Mouse (Mus musculus): Measurements from ENCODE around the gene Pth2. TPM values are rescaled to one million over a fixed set of nuclear protein-coding genes. Genes with fewer than 3 reads are reported as not detected.
A peak's percentile ranks its signal among the peaks of the same experiment; 100 is the strongest.

The Pth2 gene
- polyA plus RNA-seq, 1 experiment from 2014 or later = not detected

DNA sequence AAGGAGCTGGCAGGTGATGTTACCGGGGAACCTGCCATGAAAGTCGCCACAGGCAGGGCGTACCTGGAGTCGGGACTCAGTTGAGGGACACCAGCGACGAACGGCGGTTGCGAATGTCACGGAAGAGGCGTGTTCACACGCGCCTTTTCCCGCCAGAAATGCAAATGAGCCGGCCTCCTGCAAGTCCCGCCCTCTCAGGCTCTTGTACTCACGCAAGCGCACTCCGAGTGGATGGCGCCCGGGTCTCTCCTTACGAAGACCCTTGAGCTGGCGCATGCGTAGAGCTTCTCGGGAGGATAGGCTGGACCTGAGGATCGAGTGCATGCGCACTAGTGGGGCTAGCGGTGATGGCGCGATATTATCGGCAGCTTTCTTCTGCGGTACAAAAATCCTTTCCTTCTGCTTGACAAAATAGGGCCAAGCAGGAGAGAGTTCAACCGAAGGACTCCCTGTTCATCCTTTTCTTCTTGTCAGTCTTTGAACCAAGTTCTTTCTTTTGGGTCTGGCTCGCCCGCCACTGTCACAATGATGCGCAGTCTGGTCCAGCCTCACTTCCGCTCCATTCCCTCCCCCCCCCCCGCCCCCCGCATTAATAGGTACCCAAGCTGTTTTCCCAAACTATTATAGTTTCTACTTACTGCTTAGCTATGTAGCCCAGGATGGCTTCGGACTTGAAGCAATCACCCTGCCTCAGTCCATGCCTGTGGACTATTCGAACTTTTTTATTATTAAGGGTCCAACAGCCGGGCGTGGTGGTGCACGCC lies 23.8 kb downstream of the Pth2 start, which contains the start of gene Ccdc155:
Gene Ccdc155, minus strand, starts transcription at position 513 of the 764 bp plus-strand sequence.
- H3K27me3 ChIP-seq = no peaks in the 10 kb centered on the region
- peak; percentile 95 for ATAC-seq (ENCODE audit: insufficient number of reproducible peaks, insufficient read depth, low FRiP score, low TSS enrichment)
- H3K9ac ChIP-seq = peak within 1 kb of the TSS; percentile 38
- WGBS = 10% methylated on average over 43 of the region's 44 CpGs
- H3K27ac ChIP-seq = peak within 1 kb of the TSS; percentile 79
- peak within 1 kb of the TSS; percentile 55 for H3K4me2 ChIP-seq (replicated peaks)
- no peaks in the 10 kb centered on the region for H3K4me1 ChIP-seq
- no peaks in the 10 kb centered on the region for H3K36me3 ChIP-seq
- no peaks in the 10 kb centered on the region; the same call in 1 of the 2 replicates for H3K9me3 ChIP-seq
- H3K4me3 ChIP-seq = peak within 1 kb of the TSS; percentile 42

DNA sequence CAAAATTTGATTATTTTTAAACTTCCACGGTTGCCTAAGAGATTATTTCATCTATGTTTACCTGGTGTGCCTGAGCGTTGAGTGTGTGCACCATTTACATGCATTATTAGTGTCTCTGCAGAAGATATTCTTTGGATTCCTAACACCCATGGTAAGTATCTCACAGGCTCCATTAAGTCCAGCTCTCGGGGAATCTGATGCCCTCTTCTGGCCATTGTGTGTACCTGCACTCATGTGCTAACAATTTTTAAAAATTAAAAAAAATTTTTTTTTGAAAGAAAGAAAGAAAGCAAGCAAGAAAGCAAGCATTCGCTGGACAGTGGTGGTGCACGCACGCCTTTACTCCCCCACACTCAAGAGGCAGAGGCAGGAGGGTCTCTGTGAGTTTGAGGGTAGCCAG lies 27.5 kb downstream of the Pth2 start:
- Histone ChIP-seq H3K4me1 (peaks cover 6% of the 10 kb centered on the region; the same call in 1 of the 2 replicates), H3K36me3 (no peaks in the 10 kb centered on the region), H3K9ac (no peak overlapping the region), H3K27me3 (peaks cover 25% of the 10 kb centered on the region), H3K4me3 (no peak overlapping the region), H3K4me2 (replicated peaks) (no peak overlapping the region), H3K9me3 (no peaks in the 10 kb centered on the region; the same call in 1 of the 2 replicates), H3K27ac (no peak overlapping the region)
- no peak for ATAC-seq (ENCODE audit: insufficient number of reproducible peaks, insufficient read depth, low FRiP score, low TSS enrichment)
- WGBS = 77% methylated on average over 6 of the region's 6 CpGs

DNA sequence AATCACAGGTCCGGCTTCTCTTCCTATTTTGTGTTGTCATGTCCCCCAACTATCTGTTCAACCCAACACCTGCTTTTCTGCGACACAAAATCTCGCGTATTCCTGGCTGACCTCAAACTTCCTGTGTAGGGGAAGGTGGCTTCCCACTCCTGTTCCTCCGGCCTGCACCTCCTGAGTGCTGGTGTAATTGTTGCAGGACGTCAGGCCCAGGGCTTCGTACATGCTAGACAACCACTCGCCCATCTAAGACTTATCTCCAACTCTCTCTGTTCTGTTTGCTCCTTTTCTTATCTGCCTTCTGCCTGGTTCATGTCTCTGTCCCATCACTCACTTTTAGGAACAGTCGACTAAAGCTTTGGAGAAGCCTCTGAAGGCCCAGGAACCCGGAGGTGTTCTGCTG lies 30.3 kb downstream of the Pth2 start:
- Histone ChIP-seq H3K27ac (no peak overlapping the region), H3K4me3 (no peak overlapping the region), H3K4me2 (replicated peaks) (no peak overlapping the region), H3K36me3 (no peaks in the 10 kb centered on the region), H3K9ac (no peak overlapping the region), H3K4me1 (peaks cover 6% of the 10 kb centered on the region; the same call in 1 of the 2 replicates), H3K27me3 (peaks cover 25% of the 10 kb centered on the region), H3K9me3 (no peaks in the 10 kb centered on the region; the same call in 1 of the 2 replicates)
- no peak for ATAC-seq (ENCODE audit: insufficient number of reproducible peaks, insufficient read depth, low FRiP score, low TSS enrichment)
- WGBS = 69% methylated on average over 10 of the region's 10 CpGs

DNA sequence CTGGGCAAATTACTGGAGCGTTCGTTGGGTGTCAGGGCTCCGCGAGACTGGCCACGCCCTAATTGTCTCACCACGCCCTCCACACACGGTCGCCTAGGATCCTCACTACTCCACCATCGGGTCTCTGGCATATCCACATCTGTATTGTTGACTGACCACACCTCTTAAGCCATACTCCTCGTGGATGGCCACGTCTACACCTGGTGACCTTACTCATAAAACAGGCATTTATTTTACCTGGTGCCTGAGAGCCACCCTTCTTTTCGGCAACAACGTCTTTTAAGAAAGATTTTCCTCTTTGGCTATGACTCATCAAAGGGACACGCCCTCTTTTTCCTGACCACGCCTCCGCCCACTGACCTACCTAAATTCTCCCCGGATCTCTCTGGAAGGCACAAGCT lies 31.1 kb downstream of the Pth2 start, which contains the start of gene Dkkl1:
Gene Dkkl1, minus strand, starts transcription at position 297 of the 401 bp plus-strand sequence.
- no peak within 1 kb of the TSS for H3K27ac ChIP-seq
- peaks cover 25% of the 10 kb centered on the region for H3K27me3 ChIP-seq
- H3K4me2 ChIP-seq (replicated peaks) = peak within 1 kb of the TSS; percentile 37
- WGBS = 5% methylated on average over 17 of the region's 17 CpGs
- ATAC-seq (ENCODE audit: insufficient number of reproducible peaks, insufficient read depth, low FRiP score, low TSS enrichment) = no peak
- H3K9me3 ChIP-seq = no peaks in the 10 kb centered on the region; the same call in 1 of the 2 replicates
- H3K4me1 ChIP-seq = peaks cover 6% of the 10 kb centered on the region; the same call in 1 of the 2 replicates
- no peak within 1 kb of the TSS for H3K9ac ChIP-seq
- no peaks in the 10 kb centered on the region for H3K36me3 ChIP-seq
- no peak within 1 kb of the TSS for H3K4me3 ChIP-seq

DNA sequence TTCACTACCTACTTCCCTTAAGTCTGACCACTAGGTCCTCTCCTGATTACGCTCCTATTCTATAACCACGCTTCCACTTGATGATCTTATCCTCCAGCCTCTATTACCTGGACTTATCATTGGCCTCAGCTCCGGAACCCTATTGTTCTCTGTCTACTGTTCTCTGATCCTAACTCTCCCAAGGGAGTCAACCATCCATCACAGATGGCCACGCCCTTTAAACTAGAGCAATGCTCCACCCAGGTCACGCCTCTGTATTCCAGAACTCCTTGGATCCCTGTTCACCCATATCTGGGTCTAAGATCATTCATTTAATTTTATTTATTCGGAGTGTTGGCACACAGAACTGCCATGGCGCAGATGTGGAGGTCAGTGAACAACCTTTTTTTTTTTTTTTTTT lies 31.6 kb downstream of the Pth2 start:
- Histone ChIP-seq H3K4me1 (peaks cover 11% of the 10 kb centered on the region), H3K4me2 (replicated peaks) (no peak overlapping the region), H3K27ac (no peak overlapping the region), H3K9ac (no peak overlapping the region), H3K27me3 (peaks cover 25% of the 10 kb centered on the region), H3K4me3 (no peak overlapping the region), H3K36me3 (0 out of 2 replicates have a peak, but pooled peaks cover 3% of the 10 kb centered on the region), H3K9me3 (no peaks in the 10 kb centered on the region; the same call in 1 of the 2 replicates)
- ATAC-seq (ENCODE audit: insufficient number of reproducible peaks, insufficient read depth, low FRiP score, low TSS enrichment) = no peak
- WGBS = 69% methylated on average over 7 of the region's 7 CpGs

DNA sequence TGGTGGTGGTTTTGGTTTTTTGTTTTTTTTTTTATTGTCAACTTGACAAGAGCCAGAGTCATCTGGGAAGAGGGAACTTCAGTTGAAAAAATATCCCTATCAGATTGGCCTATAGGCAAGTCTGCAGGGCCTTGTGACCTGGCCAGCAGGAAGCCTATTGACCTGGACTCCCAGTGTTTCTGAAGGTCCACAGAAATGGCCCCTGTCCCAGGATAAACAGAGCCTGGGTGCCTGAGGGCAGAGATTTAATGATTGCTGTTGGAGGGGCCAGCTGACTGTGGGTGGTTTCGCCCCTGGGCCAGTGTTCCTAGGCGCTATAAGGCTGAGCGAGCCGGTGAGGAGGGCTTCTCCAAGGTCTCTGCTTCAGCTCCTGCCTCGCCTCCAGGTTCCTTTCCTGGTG lies 32.9 kb downstream of the Pth2 start:
- no peak for ATAC-seq (ENCODE audit: insufficient number of reproducible peaks, insufficient read depth, low FRiP score, low TSS enrichment)
- no peaks in the 10 kb centered on the region for H3K9me3 ChIP-seq
- H3K4me2 ChIP-seq (replicated peaks) = no peak overlapping the region
- peaks cover 25% of the 10 kb centered on the region for H3K27me3 ChIP-seq
- no peak overlapping the region for H3K27ac ChIP-seq
- WGBS = 51% methylated on average over 5 of the region's 5 CpGs
- no peak overlapping the region for H3K4me3 ChIP-seq
- H3K4me1 ChIP-seq = peaks cover 24% of the 10 kb centered on the region
- H3K9ac ChIP-seq = no peak overlapping the region
- peaks cover 16% of the 10 kb centered on the region for H3K36me3 ChIP-seq

DNA sequence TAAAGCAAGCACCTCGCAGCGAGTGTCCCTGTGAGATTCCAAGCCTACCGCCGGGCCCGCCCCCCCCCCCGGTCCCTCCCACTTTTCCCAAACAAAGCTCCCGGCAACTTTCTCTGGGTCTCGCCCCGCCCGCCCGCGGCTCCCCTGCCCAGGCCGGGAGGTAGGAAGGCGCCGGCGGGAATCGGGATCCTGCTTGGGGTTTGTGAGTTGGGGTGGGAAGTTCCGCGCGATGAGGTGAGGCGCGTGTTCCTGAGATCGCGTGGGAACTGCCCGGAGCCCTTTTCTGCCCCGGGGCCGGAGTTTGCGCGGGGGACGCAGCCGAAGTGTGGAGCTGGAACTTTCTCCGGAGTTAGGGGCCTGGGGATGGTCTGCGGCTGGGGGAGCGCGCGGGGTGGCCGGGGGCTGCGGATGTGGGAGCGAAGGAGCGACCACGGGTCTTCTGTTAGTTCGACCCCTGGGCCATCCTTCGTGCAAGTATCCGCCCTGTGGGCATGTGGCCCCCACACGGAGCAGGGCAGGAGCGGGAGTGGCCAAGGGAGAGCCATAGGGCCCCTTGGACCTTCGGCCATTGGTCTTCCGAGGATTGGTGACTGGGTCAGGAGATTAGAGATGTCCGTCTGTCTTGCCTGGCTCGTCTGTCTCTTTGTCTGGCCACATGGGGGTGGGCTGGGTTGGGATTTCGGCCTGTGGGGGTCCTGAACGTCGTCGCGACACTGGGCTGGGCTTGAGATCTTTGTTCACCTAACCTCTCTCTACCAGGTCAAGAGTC lies 35.1 kb downstream of the Pth2 start, which contains the start of gene Tead2:
Gene Tead2, plus strand, starts transcription at position 81 of the 769 bp plus-strand sequence.
- peak within 1 kb of the TSS; percentile 98 for H3K27ac ChIP-seq
- H3K36me3 ChIP-seq = peaks cover 38% of the 10 kb centered on the region
- peaks cover 29% of the 10 kb centered on the region for H3K4me1 ChIP-seq
- H3K4me2 ChIP-seq (replicated peaks) = peak within 1 kb of the TSS; percentile 93
- no peaks in the 10 kb centered on the region for H3K9me3 ChIP-seq
- WGBS = under 1% methylated on average over 54 of the region's 55 CpGs
- H3K27me3 ChIP-seq = peaks cover 15% of the 10 kb centered on the region
- peak within 1 kb of the TSS; percentile 86 for H3K4me3 ChIP-seq
- peak; percentile 25; the same call in 1 of the 2 replicates for ATAC-seq (ENCODE audit: insufficient number of reproducible peaks, insufficient read depth, low FRiP score, low TSS enrichment)
- peak within 1 kb of the TSS; percentile 99 for H3K9ac ChIP-seq

DNA sequence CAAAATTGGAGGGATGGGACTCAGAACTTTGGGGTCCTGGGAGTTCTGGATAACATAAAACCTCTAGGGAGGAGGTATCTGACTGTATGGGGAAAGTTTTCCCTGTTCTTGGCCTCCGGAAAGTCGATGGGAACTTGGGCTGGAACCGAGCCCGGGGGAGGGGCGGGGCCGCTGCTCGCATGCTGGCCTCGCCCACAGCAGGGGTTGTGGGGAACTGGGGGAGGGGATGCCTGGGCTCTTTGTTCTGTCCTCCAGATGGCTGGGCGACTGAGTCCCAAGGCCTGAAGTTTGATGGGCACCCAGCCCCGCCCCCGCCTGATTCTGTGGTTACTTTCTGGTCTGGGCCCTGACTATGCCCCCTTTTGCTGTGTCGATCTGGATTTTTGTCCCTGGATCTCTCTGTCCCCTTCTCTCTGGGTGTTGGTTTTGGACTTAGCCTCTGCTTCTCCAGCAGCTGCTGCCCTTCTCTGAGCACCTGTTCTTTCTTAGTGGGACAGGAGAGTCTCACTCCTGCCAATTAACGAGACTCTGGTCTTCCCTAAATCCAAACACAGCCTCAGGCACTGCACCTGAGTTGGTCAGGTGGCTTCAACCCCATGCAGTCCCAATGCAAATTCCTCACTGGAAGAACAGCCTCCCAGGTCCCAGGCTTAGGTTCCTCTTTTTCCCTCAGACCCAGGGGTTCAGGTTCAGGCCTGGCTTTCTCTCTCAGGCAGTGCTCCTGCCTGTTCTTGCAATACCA lies 35.8 kb downstream of the Pth2 start:
- Histone ChIP-seq H3K4me3 (peak overlapping the region; percentile 86), H3K27ac (peak overlapping the region; percentile 98), H3K4me1 (peaks cover 29% of the 10 kb centered on the region), H3K27me3 (peaks cover 8% of the 10 kb centered on the region), H3K9ac (peak overlapping the region; percentile 99), H3K36me3 (peaks cover 45% of the 10 kb centered on the region), H3K9me3 (no peaks in the 10 kb centered on the region), H3K4me2 (replicated peaks) (peak overlapping the region; percentile 93)
- 3% methylated on average over 13 of the region's 13 CpGs for WGBS
- ATAC-seq (ENCODE audit: insufficient number of reproducible peaks, insufficient read depth, low FRiP score, low TSS enrichment) = peak; percentile 77

DNA sequence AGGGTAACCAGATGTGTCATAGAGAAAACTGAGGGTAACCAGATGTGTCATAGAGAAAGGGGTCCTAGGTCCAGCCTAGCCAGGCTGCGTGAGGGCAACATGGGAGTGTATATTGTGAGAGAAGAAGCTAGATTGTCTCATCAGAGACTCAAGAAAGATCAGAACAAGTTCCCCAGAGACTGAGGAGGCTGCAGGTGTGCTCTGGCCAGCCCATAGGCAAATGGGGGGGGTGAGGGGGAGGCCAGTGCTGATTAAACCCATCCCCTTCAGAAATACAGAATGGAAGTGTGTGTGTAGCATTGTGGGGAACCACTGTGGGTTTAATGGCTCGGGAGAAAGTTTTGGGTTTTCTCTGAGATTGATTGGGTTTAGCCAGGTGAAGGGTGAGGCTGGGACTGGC lies 40.9 kb downstream of the Pth2 start:
- Histone ChIP-seq H3K27me3 (no peaks in the 10 kb centered on the region), H3K27ac (no peak overlapping the region), H3K4me2 (replicated peaks) (no peak overlapping the region), H3K4me1 (peaks cover 23% of the 10 kb centered on the region), H3K9me3 (no peaks in the 10 kb centered on the region), H3K36me3 (peaks cover 94% of the 10 kb centered on the region), H3K9ac (no peak overlapping the region), H3K4me3 (no peak overlapping the region)
- WGBS = 90% methylated on average over 2 of the region's 2 CpGs
- no peak for ATAC-seq (ENCODE audit: insufficient number of reproducible peaks, insufficient read depth, low FRiP score, low TSS enrichment)

DNA sequence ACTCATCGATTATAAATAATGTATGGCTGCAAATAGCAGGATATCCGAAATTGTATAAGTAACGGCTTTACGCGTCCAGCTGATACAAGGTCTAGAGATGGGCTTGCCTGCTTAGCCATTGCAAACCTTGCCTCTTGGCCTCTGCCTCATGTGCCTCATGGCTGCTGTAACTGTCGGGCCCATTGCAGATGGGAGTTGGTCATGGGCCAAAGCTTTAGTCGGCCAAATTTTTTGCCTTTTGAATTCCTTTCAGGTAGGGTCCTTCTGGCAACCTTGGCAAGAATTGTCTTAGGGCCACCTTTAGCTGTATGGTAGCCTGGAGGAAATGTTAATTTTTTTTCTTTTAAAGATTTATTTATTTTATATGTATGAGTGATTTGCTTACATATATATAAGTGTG lies 44.0 kb downstream of the Pth2 start:
- 95% methylated on average over 7 of the region's 7 CpGs for WGBS
- H3K4me3 ChIP-seq = no peak overlapping the region
- no peak overlapping the region for H3K27ac ChIP-seq
- no peaks in the 10 kb centered on the region for H3K4me1 ChIP-seq
- peaks cover 96% of the 10 kb centered on the region for H3K36me3 ChIP-seq
- no peak for ATAC-seq (ENCODE audit: insufficient number of reproducible peaks, insufficient read depth, low FRiP score, low TSS enrichment)
- no peak overlapping the region for H3K4me2 ChIP-seq (replicated peaks)
- H3K9ac ChIP-seq = no peak overlapping the region
- H3K27me3 ChIP-seq = no peaks in the 10 kb centered on the region
- H3K9me3 ChIP-seq = no peaks in the 10 kb centered on the region

DNA sequence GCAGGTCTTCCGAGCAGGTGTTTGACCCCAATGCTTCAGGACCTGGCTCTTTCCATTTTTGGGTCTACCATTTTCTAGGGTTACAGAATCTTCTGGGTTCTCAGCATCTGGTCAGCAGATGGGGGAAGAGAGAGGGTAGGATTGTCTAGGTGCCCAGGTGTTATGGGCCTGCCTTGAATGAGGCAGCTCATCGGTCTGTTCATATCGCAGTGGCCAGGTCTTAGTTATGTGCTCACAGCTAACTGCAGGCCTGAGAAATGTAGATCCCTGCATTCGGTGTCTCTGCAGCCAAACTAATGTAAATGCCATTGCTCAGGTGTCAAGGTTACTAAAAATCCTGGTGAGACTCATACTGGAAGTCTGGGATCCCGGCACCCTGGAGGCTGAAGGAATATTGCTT lies 45.6 kb downstream of the Pth2 start:
- ATAC-seq (ENCODE audit: insufficient number of reproducible peaks, insufficient read depth, low FRiP score, low TSS enrichment) = no peak
- no peaks in the 10 kb centered on the region for H3K27me3 ChIP-seq
- no peak overlapping the region for H3K4me2 ChIP-seq (replicated peaks)
- H3K36me3 ChIP-seq = peaks cover 88% of the 10 kb centered on the region
- no peak overlapping the region for H3K4me3 ChIP-seq
- no peaks in the 10 kb centered on the region for H3K4me1 ChIP-seq
- H3K27ac ChIP-seq = no peak overlapping the region
- H3K9me3 ChIP-seq = no peaks in the 10 kb centered on the region
- WGBS = 93% methylated on average over 5 of the region's 5 CpGs
- no peak overlapping the region for H3K9ac ChIP-seq

All from embryonic facial prominence, embryonic 12.5 days (tissue).